Mouse (Mus musculus) embryonic fibroblast, embryonic 13.5 days (primary cell): ENCODE data around the gene Ccdc142.

Experiments
- CTCF ChIP-seq: IDR thresholded peaks from 2 replicates; pipeline ENCODE4 v1.5.1; 2011; ENCODE audit warnings: mild to moderate bottlenecking, control low read depth, low read length, moderate library complexity, borderline replicate concordance; ENCODE audit not compliant: insufficient read depth
- POLR2A ChIP-seq: IDR thresholded peaks from 2 replicates; pipeline ENCODE4 v1.6.1; 2011; ENCODE audit warnings: low read depth, mild to moderate bottlenecking, control low read depth, low read length, moderate library complexity

DNA sequence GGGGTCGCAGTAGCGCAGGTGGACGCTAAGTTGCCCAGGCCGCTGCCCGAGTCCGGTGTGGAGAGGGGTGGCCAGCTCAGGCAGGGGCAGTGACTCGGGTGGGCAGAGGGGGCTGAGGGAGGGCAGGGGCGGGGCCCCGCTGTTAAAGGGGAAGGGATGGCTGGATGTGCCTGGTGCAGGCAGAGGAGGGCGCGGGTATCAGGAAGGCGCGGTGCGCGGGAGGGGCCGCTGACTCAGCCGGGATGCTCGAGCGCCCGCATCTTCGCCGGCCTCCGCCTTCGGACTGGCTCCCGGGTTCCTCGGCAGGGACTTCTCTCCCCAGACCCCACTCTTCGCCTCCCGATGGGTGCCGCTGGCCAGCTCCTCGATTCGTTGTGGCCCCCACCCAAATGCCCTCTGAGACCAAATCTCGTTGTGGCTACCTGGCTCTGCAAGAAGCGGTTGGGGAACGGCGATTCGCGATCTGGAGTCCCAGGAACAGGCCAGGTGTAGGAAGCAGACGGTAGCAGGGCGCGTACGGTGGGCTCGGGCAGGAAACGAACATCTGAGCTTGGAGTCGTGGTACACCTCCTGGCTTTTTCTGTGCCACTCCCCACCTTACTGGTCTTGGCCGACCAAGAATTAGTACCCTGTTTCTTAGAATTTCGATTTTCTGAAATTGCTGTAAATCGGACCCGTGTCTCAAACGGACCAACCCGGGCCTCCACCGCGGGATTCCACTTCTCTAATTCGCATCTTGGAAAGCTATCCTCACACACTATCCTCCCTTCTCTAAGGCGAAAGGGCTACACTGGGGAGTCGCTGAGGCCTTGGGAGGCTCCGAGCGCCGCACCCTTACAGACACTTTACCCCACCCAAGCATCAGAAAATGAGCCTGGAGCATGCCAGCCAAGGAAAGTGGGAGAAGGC is 30.8 kb upstream of the Ccdc142 start:
- TF ChIP-seq CTCF (no peak), POLR2A (no peak)
